Mouse (Mus musculus) heart, embryonic 14.5 days (tissue): ENCODE results near the gene Cct4. TPM values are rescaled to one million over a fixed set of nuclear protein-coding genes. Genes with fewer than 3 reads are reported as not detected.

Experiments
- polyA plus RNA-seq: library from polyadenylated mRNA; unstranded; fragments of >200 nt; fragmentation: Nextera tagmentation; extraction: Ambion mirVana; gene quantifications from 2 replicates; pipeline ENCODE4 v1.2.1, GENCODE M21; 2014

Cct4 gene
- polyA plus RNA-seq, 1 experiment from 2014 or later, result 223 TPM

Other genes with a start within 250 kb of the Cct4 start
- gene B3gnt2, start 129.6 kb upstream of the Cct4 start, polyA plus RNA-seq, result 5.0 and 7.9 TPM in 2 replicates
- 1.9 and 2.2 TPM in 2 replicates for gene Zrsr1, start 18.5 kb upstream of the Cct4 start, polyA plus RNA-seq
- 8.1 and 10.0 TPM in 2 replicates for gene Gm28048, start 8.4 kb upstream of the Cct4 start, polyA plus RNA-seq
- 361 and 392 TPM in 2 replicates for gene Commd1, start 8.1 kb upstream of the Cct4 start, polyA plus RNA-seq
- 2.0 and 2.8 TPM in 2 replicates for gene Fam161a, start 17.0 kb downstream of the Cct4 start, polyA plus RNA-seq